Mouse (Mus musculus) embryonic facial prominence, embryonic 10.5 days (tissue): ENCODE results near the gene Thy1. TPM values are rescaled to one million over a fixed set of nuclear protein-coding genes. Genes with fewer than 3 reads are reported as not detected.
A peak's percentile ranks its signal among the peaks of the same experiment; 100 is the strongest.

Experiments used
- DNase-seq: peaks from one replicate; pipeline ENCODE4 v3.0.0-alpha.2; 2017; ENCODE audit warnings: low spot score
- H3K27ac ChIP-seq: fragments of 300-500 bp; sonication (generic); replicated peaks from 2 replicates; pipeline ENCODE4 v1.5.1; 2016; ENCODE audit warnings: mild to moderate bottlenecking
- H3K27me3 ChIP-seq: fragments of 300-500 bp; sonication (generic); replicated peaks from 2 replicates; pipeline ENCODE4 v1.6.1; 2016; ENCODE audit warnings: low read depth, mild to moderate bottlenecking; ENCODE audit not compliant: poor library complexity, severe bottlenecking
- H3K36me3 ChIP-seq: fragments of 300-500 bp; sonication (generic); replicated peaks from 2 replicates; pipeline ENCODE4 v1.6.1; 2016; ENCODE audit warnings: mild to moderate bottlenecking, moderate library complexity
- H3K4me1 ChIP-seq: fragments of 300-500 bp; sonication (generic); 2 replicates; pipeline ENCODE4 v1.6.1; 2016
- H3K4me3 ChIP-seq: fragments of 300-500 bp; sonication (generic); 2 replicates; pipeline ENCODE4 v1.5.1; 2016; ENCODE audit warnings: mild to moderate bottlenecking, moderate library complexity
- H3K9me3 ChIP-seq: fragments of 300-500 bp; sonication (generic); 2 replicates; pipeline ENCODE4 v1.6.1; 2016; ENCODE audit warnings: mild to moderate bottlenecking
- WGBS: fragments of 180-500 bp; shearing (Covaris S2); methylation state at CpG from one replicate; pipeline ENCODE4 v1.1.7; 2016; 5-methylcytosine and 5-hydroxymethylcytosine counted together
- polyA plus RNA-seq: library from polyadenylated mRNA; unstranded; fragments of >200 nt; fragmentation: Nextera tagmentation; extraction: Ambion mirVana; gene quantifications from 2 replicates; pipeline ENCODE4 v1.2.1, GENCODE M21; 2016

Gene Thy1
- polyA plus RNA-seq, 1 experiment from 2014 or later: 0.39 TPM

DNA sequence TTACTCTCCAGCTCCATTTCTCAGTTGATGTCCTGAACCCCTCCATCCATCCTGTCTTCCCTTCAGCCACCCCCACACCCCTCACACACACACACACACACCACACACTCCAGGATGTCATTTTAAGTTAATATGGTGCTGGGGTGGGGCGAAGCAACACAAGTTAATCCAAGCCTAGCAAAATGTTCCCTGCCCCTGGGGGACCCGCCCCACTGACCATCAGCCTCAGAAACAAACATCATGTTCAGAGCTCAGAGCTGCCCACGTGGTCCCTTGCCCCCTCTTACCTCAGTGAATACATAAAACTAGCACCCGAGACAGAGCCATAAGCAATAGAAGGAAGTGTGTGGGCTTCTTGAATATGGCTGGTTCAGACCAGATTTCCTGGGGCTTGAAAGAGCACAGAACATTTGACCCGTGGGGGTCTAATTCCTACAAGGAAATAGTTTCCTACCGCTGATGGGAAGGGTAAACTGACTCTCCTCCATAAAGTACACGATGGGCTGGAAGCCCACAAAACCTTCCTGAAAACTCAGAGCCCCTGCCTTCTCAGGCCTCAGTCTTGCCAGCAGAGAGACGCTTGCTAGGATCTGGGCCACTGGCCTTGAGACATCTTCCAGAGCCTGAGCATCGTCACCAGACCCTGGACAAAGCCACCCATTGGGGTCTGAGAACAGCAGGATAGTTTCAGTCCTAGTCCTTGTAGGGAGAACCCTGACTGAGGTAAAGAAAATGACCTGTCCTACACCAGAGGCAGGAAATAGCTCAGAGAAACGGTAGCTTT, 37.0 kb downstream of the Thy1 start:
- no peaks in the 10 kb centered on the region for H3K9me3 ChIP-seq
- 75% methylated on average over 10 of the region's 10 CpGs for WGBS
- H3K36me3 ChIP-seq: no peaks in the 10 kb centered on the region
- DNase-seq: no peak
- H3K27ac ChIP-seq: no peak overlapping the region
- no peak overlapping the region for H3K4me3 ChIP-seq
- peaks cover 80% of the 10 kb centered on the region for H3K27me3 ChIP-seq
- peaks cover 46% of the 10 kb centered on the region for H3K4me1 ChIP-seq

DNA sequence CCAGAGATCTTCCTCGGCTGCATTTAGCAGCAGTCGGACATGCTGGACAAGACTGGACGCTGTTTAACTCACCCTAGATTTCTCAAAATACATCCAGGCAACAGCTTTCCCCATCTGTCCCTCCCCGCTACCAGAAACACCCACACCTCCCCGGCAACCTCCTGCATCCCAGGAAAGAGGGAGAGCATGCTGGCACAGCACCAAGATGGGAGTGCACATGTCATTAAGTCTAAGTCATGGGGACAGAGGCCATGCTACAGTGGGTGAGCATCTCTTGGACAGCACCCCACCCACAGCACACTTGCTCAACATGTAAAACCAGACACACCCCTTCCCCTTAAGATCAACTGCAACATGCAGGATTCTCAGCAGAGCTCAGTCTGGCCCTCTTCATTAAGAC, 37.8 kb downstream of the Thy1 start:
- 90% methylated on average over 5 of the region's 5 CpGs for WGBS
- Histone ChIP-seq H3K4me3 (no peak overlapping the region), H3K27me3 (peaks cover 80% of the 10 kb centered on the region), H3K36me3 (no peaks in the 10 kb centered on the region), H3K9me3 (no peaks in the 10 kb centered on the region), H3K4me1 (peaks cover 46% of the 10 kb centered on the region), H3K27ac (no peak overlapping the region)
- no peak for DNase-seq

DNA sequence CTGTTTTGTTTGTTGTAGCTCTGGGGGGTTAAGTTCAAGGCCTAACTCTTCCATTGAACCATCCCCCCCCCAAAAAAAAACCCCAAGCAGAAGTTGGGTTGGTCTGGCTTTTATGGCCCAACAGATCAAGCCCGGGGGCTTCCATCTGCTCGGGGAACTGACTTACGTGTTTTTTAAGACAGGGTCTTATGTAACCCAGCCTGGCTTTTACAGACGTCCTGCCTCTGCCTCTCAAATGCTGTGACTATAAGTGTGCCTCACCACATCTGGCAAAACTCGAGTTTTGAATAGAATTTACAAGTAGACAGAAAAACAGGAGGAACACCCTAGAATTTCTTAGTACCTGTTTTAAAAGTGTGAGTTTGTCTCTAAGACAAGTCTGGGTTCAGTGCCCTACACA, 38.4 kb downstream of the Thy1 start:
- no peak overlapping the region for H3K27ac ChIP-seq
- no peaks in the 10 kb centered on the region for H3K36me3 ChIP-seq
- H3K27me3 ChIP-seq: peaks cover 80% of the 10 kb centered on the region
- no peaks in the 10 kb centered on the region for H3K9me3 ChIP-seq
- WGBS: 72% methylated on average over 5 of the region's 5 CpGs
- H3K4me1 ChIP-seq: peaks cover 51% of the 10 kb centered on the region
- H3K4me3 ChIP-seq: no peak overlapping the region
- no peak for DNase-seq

DNA sequence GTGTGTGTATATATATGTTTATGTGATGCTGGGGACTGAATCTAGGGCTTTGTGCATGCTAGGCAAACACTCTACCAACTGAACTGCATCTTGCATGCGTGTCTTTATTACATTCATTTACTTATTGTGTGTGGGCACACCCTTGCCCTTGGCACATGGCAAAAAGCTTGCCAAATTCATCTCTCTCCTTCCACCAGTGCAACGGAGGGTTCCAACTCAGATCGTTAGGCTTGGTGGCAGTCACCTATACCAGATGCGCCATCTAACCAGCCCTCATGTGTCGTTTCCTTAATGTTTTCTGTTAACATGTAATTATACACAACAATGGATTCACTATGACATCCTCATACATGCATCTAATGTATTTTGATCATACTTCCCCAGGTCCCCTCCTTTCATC, 39.1 kb downstream of the Thy1 start:
- WGBS: 93% methylated on average over 5 of the region's 5 CpGs
- H3K27me3 ChIP-seq: peaks cover 87% of the 10 kb centered on the region
- H3K36me3 ChIP-seq: no peaks in the 10 kb centered on the region
- peaks cover 55% of the 10 kb centered on the region for H3K4me1 ChIP-seq
- H3K9me3 ChIP-seq: no peaks in the 10 kb centered on the region
- H3K27ac ChIP-seq: no peak overlapping the region
- DNase-seq: no peak
- H3K4me3 ChIP-seq: no peak overlapping the region

GRCm38 (mm10) chr9:44083392-44084121, 40.4 kb downstream of the Thy1 start:
- no peaks in the 10 kb centered on the region for H3K9me3 ChIP-seq
- no peak for DNase-seq
- peaks cover 94% of the 10 kb centered on the region for H3K27me3 ChIP-seq
- WGBS: 8% methylated on average over 23 of the region's 23 CpGs
- no peaks in the 10 kb centered on the region for H3K36me3 ChIP-seq
- no peak overlapping the region for H3K27ac ChIP-seq
- peak overlapping the region; percentile 77 for H3K4me3 ChIP-seq
- peaks cover 64% of the 10 kb centered on the region for H3K4me1 ChIP-seq

DNA sequence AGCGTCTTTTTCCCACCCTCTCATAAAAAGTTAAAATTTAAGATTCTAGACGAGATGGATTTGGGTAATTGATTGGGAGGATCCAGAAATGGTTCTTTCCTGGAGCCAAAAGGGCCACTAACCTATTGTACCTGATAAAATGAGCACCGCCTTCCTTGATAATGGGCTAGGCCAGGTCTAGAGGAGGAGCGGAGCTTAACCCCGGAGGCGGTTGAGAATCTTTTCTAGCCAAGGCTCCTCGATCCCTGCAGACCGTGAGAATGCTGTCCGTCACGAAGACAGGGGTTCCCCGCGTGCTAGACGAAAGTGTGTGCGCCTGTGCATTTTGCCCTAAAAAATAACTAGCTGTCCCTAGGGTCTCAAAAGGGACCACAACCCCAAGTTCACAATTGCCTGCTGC, 41.1 kb downstream of the Thy1 start:
- no peak for DNase-seq
- H3K4me1 ChIP-seq: peaks cover 64% of the 10 kb centered on the region
- H3K4me3 ChIP-seq: peak overlapping the region; percentile 77
- WGBS: 2% methylated on average over 14 of the region's 14 CpGs
- no peaks in the 10 kb centered on the region for H3K36me3 ChIP-seq
- H3K27ac ChIP-seq: peak overlapping the region; percentile 85; the same call in 1 of the 2 replicates
- no peaks in the 10 kb centered on the region for H3K9me3 ChIP-seq
- peaks cover 94% of the 10 kb centered on the region for H3K27me3 ChIP-seq

GRCm38 (mm10) chr9:44084659-44085229, 41.6 kb downstream of the Thy1 start:
- Histone ChIP-seq H3K4me1 (peaks cover 64% of the 10 kb centered on the region), H3K36me3 (no peaks in the 10 kb centered on the region), H3K27ac (peak overlapping the region; percentile 85), H3K4me3 (peak overlapping the region; percentile 77), H3K9me3 (no peaks in the 10 kb centered on the region), H3K27me3 (peaks cover 91% of the 10 kb centered on the region)
- under 1% methylated on average over 62 of the region's 62 CpGs for WGBS
- peak; percentile 95 for DNase-seq

DNA sequence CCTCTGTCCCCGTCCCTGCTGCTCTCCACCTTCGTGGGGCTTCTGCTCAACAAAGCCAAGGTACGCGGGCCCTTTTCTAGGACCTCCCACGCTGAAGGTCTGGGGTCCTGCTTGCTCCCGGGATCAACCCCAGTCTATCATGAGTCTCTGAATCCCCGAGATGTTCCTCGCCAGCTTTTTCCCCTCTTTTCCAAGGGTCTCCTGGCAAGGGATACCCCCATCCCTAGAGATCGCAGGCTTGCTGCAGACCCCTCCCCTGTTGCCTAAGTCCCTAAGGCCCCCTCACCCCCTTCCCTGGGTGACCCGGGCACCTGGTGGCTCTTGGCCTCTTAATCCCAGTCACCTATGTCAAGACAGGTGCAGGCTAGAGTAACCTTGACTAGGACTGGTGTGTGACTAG, 42.1 kb downstream of the Thy1 start:
- DNase-seq: no peak
- 5% methylated on average over 10 of the region's 10 CpGs for WGBS
- H3K4me3 ChIP-seq: peak overlapping the region; percentile 77
- H3K4me1 ChIP-seq: peaks cover 69% of the 10 kb centered on the region
- no peaks in the 10 kb centered on the region for H3K9me3 ChIP-seq
- H3K36me3 ChIP-seq: 0 out of 2 replicates have a peak, but pooled peaks cover 4% of the 10 kb centered on the region
- peaks cover 87% of the 10 kb centered on the region for H3K27me3 ChIP-seq
- H3K27ac ChIP-seq: peak overlapping the region; percentile 85

DNA sequence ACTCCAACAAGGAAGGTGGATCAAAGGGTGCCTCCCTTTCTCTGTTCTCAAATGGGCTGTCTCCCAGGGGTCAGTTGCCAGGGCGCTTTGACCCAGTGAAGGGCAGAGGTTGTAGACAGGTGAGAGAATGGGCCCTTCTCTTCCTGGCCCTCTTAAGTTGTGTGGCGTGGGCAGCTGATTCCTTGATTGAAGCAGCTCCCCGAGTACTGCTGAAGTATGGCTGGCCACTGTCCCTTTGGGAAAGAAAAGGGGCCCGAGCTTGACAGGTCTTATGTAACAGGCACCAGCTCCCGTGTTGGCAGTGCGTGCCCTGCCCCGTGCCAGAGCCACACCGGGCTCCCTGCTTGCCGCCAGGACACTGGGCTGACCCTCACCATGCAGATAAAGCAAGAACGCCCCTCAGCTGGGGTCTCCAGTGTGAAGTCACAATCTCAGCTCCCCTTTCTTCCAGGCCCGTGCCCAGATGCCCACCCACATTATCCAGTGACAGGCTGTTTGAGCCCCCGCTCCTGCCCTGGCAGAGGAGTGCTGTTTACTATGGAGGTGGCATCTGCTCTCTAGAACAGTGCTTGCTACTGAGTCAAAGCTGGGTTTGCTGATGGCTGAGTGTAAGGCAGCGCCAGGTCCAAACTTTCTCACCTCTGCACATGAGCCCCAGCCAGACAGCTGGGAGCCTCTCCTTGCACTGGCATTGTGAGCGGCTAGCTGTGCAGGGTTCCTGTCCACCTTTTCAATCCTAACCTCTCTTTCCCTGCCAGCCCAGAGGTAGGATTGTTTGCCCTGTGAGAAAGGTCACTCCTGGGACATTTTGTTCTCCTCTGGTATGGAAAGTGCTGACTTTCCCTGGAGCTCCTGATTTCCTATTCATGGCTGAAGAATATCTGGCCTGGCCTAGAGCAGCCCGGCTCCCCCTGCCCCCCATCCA, 42.8 kb downstream of the Thy1 start:
- H3K36me3 ChIP-seq: peaks cover 8% of the 10 kb centered on the region
- peaks cover 69% of the 10 kb centered on the region for H3K4me1 ChIP-seq
- peaks cover 80% of the 10 kb centered on the region for H3K27me3 ChIP-seq
- DNase-seq: no peak
- no peaks in the 10 kb centered on the region for H3K9me3 ChIP-seq
- H3K27ac ChIP-seq: no peak overlapping the region; the same call in 1 of the 2 replicates
- 64% methylated on average over 15 of the region's 15 CpGs for WGBS
- peak overlapping the region; percentile 77 for H3K4me3 ChIP-seq

DNA sequence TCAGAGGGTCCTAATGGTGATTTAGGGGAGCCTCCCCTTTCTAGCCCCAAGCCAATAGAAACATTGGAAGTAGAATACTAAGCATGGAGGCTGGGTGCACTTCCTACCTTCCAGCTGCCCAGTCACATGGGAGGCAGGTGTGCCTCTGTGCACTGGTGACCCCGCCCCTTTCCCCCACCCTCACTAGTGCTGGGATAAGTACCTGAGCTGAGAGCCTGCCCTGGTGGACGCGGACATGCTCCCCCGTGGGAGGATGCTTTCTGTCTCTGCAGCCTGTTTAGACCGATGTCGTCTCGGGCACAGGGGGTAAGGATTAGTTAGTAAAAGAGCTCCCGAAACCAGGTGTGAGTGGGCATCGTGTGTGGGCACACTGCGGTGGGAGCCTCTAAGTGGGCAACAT, 43.8 kb downstream of the Thy1 start:
- WGBS: 39% methylated on average over 10 of the region's 10 CpGs
- peaks cover 69% of the 10 kb centered on the region for H3K4me1 ChIP-seq

DNA sequence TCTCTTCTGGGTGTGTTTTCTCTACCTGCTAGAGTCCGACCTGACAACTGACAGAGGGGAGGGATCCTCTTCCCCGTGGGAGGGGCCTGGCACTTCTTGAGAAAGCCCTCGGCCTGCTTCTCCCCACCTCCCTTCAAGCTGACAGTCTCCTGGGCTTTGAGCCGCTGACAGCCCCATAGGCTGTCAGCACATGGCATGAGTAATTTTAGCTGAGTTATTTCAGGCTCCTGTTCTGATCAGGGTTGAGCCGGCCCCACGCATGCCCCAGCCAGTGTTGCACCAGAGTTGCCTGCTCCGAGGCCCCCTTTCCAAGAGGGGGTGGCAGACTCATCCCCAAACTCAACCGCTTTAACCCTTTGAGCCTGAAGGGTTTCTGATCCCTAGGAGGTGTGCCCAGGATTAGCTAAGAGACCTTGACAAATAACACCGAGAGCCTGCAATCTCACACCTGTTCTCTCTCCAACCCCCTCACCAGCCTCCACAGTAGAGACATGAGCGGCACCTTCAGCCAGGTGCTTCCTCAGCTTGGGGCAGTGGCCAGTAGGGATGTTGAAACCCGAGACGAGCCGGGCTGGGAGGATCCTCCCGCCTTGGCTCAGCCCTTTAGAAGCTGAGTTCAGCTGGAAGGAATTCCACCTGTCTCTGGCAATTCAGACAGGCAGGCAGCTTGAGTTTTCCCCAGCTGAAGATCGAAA, 44.7 kb downstream of the Thy1 start:
- no peaks in the 10 kb centered on the region for H3K9me3 ChIP-seq
- H3K4me1 ChIP-seq: peaks cover 69% of the 10 kb centered on the region
- H3K27me3 ChIP-seq: peaks cover 61% of the 10 kb centered on the region
- peaks cover 27% of the 10 kb centered on the region for H3K36me3 ChIP-seq
- DNase-seq: peak; percentile 62
- H3K27ac ChIP-seq: no peak overlapping the region
- H3K4me3 ChIP-seq: peak overlapping the region; percentile 26; the same call in 1 of the 2 replicates
- 8% methylated on average over 15 of the region's 15 CpGs for WGBS

More for the DNA sequence above, 43.8 kb downstream of the Thy1 start:
- Histone ChIP-seq H3K9me3 (no peaks in the 10 kb centered on the region), H3K27me3 (peaks cover 70% of the 10 kb centered on the region), H3K4me3 (0 out of 2 replicates have a peak overlapping the region, but pooled peaks have one; percentile 11), H3K27ac (no peak overlapping the region), H3K36me3 (peaks cover 17% of the 10 kb centered on the region)
- DNase-seq: no peak
